Mouse (Mus musculus) heart, embryonic 14.5 days (tissue): ENCODE data around the gene Gipc2. TPM values are rescaled to one million over a fixed set of nuclear protein-coding genes. Genes with fewer than 3 reads are reported as not detected.

ENCODE experiments used
- ATAC-seq: fragments of 200-750 bp; cut with Nextera tagmentation; 2 replicates; pipeline ENCODE4 v1.8.0; 2017; ENCODE audit warnings: low read depth, moderate TSS enrichment; ENCODE audit not compliant: insufficient number of reproducible peaks, insufficient read depth, low FRiP score
- H3K27ac ChIP-seq, 2 experiments: fragments of 200-500 bp in 1 of 2; fragments of 300-500 bp in 1 of 2; sonication (generic) in 1 of 2; replicated peaks in 1 of 2; 2 replicates each; pipeline ENCODE4 v1.5.1; 2012 to 2014; ENCODE audit warnings: low read depth in 2 of 2, low read length in 2 of 2, control low read depth in 1 of 2, mild to moderate bottlenecking in 1 of 2, mixed read lengths in 1 of 2; ENCODE audit not compliant: control insufficient read depth in 1 of 2, insufficient read depth in 1 of 2
- H3K27me3 ChIP-seq: fragments of 300-500 bp; sonication (generic); 2 replicates; pipeline ENCODE4 v1.6.1; 2014; ENCODE audit warnings: mild to moderate bottlenecking, low read length, control low read depth; ENCODE audit not compliant: control insufficient read depth, insufficient read depth
- H3K36me3 ChIP-seq: fragments of 300-500 bp; sonication (generic); 2 replicates; pipeline ENCODE4 v1.6.1; 2014; ENCODE audit warnings: mild to moderate bottlenecking, control low read depth, low read length, mixed read lengths; ENCODE audit not compliant: control insufficient read depth, insufficient read depth
- H3K4me1 ChIP-seq, 2 experiments: fragments of 200-500 bp in 1 of 2; fragments of 300-500 bp in 1 of 2; sonication (generic) in 1 of 2; 2 replicates each; pipeline ENCODE4 v1.6.1; 2012 to 2014; ENCODE audit warnings: low read length in 2 of 2, control low read depth in 1 of 2, mixed read lengths in 1 of 2; ENCODE audit not compliant: control insufficient read depth in 2 of 2, insufficient read depth in 2 of 2
- H3K4me2 ChIP-seq: fragments of 300-500 bp; sonication (generic); 2 replicates; pipeline ENCODE4 v1.6.1; 2014; ENCODE audit warnings: mild to moderate bottlenecking, low read length
- H3K4me3 ChIP-seq, 2 experiments: fragments of 200-500 bp in 1 of 2; fragments of 300-500 bp in 1 of 2; sonication (generic) in 1 of 2; 2 replicates each; pipeline ENCODE4 v1.5.1; 2012 to 2014; ENCODE audit warnings: low read length in 2 of 2, mild to moderate bottlenecking in 2 of 2, control low read depth in 1 of 2, low read depth in 1 of 2, moderate library complexity in 1 of 2; ENCODE audit not compliant: control insufficient read depth in 1 of 2, insufficient read depth in 1 of 2
- H3K9ac ChIP-seq: fragments of 300-500 bp; sonication (generic); 2 replicates; pipeline ENCODE4 v1.6.1; 2014; ENCODE audit warnings: mild to moderate bottlenecking, low read length
- H3K9me3 ChIP-seq: fragments of 300-500 bp; sonication (generic); 2 replicates; pipeline ENCODE4 v1.6.1; 2016; ENCODE audit warnings: low read length, control low read depth; ENCODE audit not compliant: control insufficient read depth
- WGBS: fragments of 180-500 bp; shearing (Covaris S2); extraction: QIAGEN DNeasy Blood & Tissue Kit; methylation state at CpG from one replicate; pipeline ENCODE4 v1.1.7; 2014; 5-methylcytosine and 5-hydroxymethylcytosine counted together
- polyA plus RNA-seq: library from polyadenylated mRNA; unstranded; fragments of >200 nt; fragmentation: Nextera tagmentation; extraction: Ambion mirVana; gene quantifications from 2 replicates; pipeline ENCODE4 v1.2.1, GENCODE M21; 2014

The Gipc2 gene
- polyA plus RNA-seq, 1 experiment from 2014 or later = 4.1 TPM

- no peaks in the 10 kb centered on the region for H3K9me3 ChIP-seq
- peak overlapping the region; percentile 53 to 61 for H3K4me3 ChIP-seq
- WGBS = 56% methylated on average over 9 of the region's 9 CpGs
- peaks cover 7 to 45% of the 10 kb centered on the region in 2 experiments for H3K4me1 ChIP-seq
- H3K36me3 ChIP-seq = peaks cover 7% of the 10 kb centered on the region
- peak overlapping the region; percentile 86 for H3K4me2 ChIP-seq
- ATAC-seq = no peak
- peak overlapping the region; percentile 87 for H3K9ac ChIP-seq
- peak overlapping the region; percentile 64 to 83 for H3K27ac ChIP-seq
- no peaks in the 10 kb centered on the region for H3K27me3 ChIP-seq
Measured at GRCm38 (mm10) chr3:152190679-152191477, 24.8 kb upstream of the Gipc2 start.

GRCm38 (mm10) chr3:152189306-152189705, 23.3 kb upstream of the Gipc2 start:
- 8% methylated on average over 4 of the region's 4 CpGs for WGBS
- Histone ChIP-seq H3K4me2 (peak overlapping the region; percentile 86), H3K27ac (peak overlapping the region; percentile 70 to 78), H3K36me3 (peaks cover 23% of the 10 kb centered on the region), H3K9ac (peak overlapping the region; percentile 57), H3K9me3 (no peaks in the 10 kb centered on the region), H3K4me1 (peaks cover 7 to 54% of the 10 kb centered on the region in 2 experiments), H3K27me3 (no peaks in the 10 kb centered on the region), H3K4me3 (peak overlapping the region in 1 of 2 experiments; percentile 19; a peak in 2 of 4 replicates)
- ATAC-seq = no peak

- Histone ChIP-seq H3K36me3 (peaks cover 49% of the 10 kb centered on the region), H3K27ac (peak overlapping the region; percentile 61 to 77; a peak in 3 of 4 replicates), H3K4me1 (peaks cover 7 to 55% of the 10 kb centered on the region in 2 experiments), H3K4me2 (peak overlapping the region; percentile 57), H3K27me3 (no peaks in the 10 kb centered on the region), H3K4me3 (no peak overlapping the region; a peak in 1 of 4 replicates), H3K9ac (peak overlapping the region; percentile 57; the same call in 1 of the 2 replicates), H3K9me3 (no peaks in the 10 kb centered on the region)
- 20% methylated on average over 6 of the region's 6 CpGs for WGBS
- ATAC-seq = peak; percentile 66; the same call in 1 of the 2 replicates
Measured at GRCm38 (mm10) chr3:152186106-152186505, 20.1 kb upstream of the Gipc2 start.

- H3K4me2 ChIP-seq = no peak overlapping the region
- no peak overlapping the region for H3K9ac ChIP-seq
- no peak for ATAC-seq
- peaks cover 6 to 38% of the 10 kb centered on the region in 2 experiments for H3K4me1 ChIP-seq
- H3K9me3 ChIP-seq = no peaks in the 10 kb centered on the region
- H3K4me3 ChIP-seq = no peak overlapping the region
- peaks cover 53% of the 10 kb centered on the region for H3K36me3 ChIP-seq
- H3K27ac ChIP-seq = no peak overlapping the region
- H3K27me3 ChIP-seq = no peaks in the 10 kb centered on the region
- 86% methylated on average over 9 of the region's 9 CpGs for WGBS
Measured at GRCm38 (mm10) chr3:152183522-152183921, 17.5 kb upstream of the Gipc2 start.

- Histone ChIP-seq H3K9ac (no peak overlapping the region), H3K4me2 (no peak overlapping the region), H3K9me3 (no peaks in the 10 kb centered on the region), H3K4me3 (no peak overlapping the region), H3K27ac (no peak overlapping the region), H3K36me3 (peaks cover 43% of the 10 kb centered on the region), H3K27me3 (no peaks in the 10 kb centered on the region), H3K4me1 (peaks cover 0 to 10% of the 10 kb centered on the region in 2 experiments; a peak in 3 of 4 replicates)
- ATAC-seq = no peak
- 87% methylated on average over 4 of the region's 4 CpGs for WGBS
Measured at GRCm38 (mm10) chr3:152180624-152181023, 14.6 kb upstream of the Gipc2 start.

GRCm38 (mm10) chr3:152179285-152179684, 13.3 kb upstream of the Gipc2 start:
- no peaks in the 10 kb centered on the region for H3K9me3 ChIP-seq
- no peak overlapping the region for H3K4me3 ChIP-seq
- WGBS = 55% methylated on average over 1 of the region's 1 CpGs
- no peak for ATAC-seq
- no peak overlapping the region for H3K4me2 ChIP-seq
- H3K27me3 ChIP-seq = no peaks in the 10 kb centered on the region
- peaks cover 2 to 3% of the 10 kb centered on the region in 2 experiments; a peak in 1 of 4 replicates for H3K4me1 ChIP-seq
- no peak overlapping the region for H3K27ac ChIP-seq
- H3K36me3 ChIP-seq = peaks cover 30% of the 10 kb centered on the region
- no peak overlapping the region for H3K9ac ChIP-seq

- 84% methylated on average over 4 of the region's 4 CpGs for WGBS
- H3K27ac ChIP-seq = no peak overlapping the region
- H3K27me3 ChIP-seq = no peaks in the 10 kb centered on the region
- H3K4me3 ChIP-seq = no peak overlapping the region
- no peaks in the 10 kb centered on the region for H3K9me3 ChIP-seq
- no peak overlapping the region for H3K9ac ChIP-seq
- H3K4me2 ChIP-seq = no peak overlapping the region
- no peak for ATAC-seq
- H3K4me1 ChIP-seq = peaks cover 2 to 3% of the 10 kb centered on the region in 2 experiments; a peak in 1 of 4 replicates
- H3K36me3 ChIP-seq = peaks cover 26% of the 10 kb centered on the region
Measured at GRCm38 (mm10) chr3:152178816-152179215, 12.8 kb upstream of the Gipc2 start.
